Mouse (Mus musculus): ENCODE measurements around the gene Hesx1. TPM values are rescaled to one million over a fixed set of nuclear protein-coding genes. Genes with fewer than 3 reads are reported as not detected.

Gene Hesx1
- polyA plus RNA-seq, 1 experiment from 2014 or later: not detected

GRCm38 (mm10) chr14:27022876-27023275, 28.7 kb downstream of the Hesx1 start:
- DNase-seq (ENCODE audit: low spot score) (peak; percentile 68), ATAC-seq (ENCODE audit: insufficient read depth, low FRiP score, low TSS enrichment) (no peak)
- no peaks in the 10 kb centered on the region for H3K27me3 ChIP-seq (ENCODE audit: control insufficient read depth, insufficient read depth, low read length)
- H3K36me3 ChIP-seq (ENCODE audit: control insufficient read depth, insufficient read depth, low read length): no peaks in the 10 kb centered on the region
- H3K4me2 ChIP-seq (ENCODE audit: low read depth): no peak overlapping the region
- H3K9ac ChIP-seq (ENCODE audit: low read length): no peak overlapping the region
- H3K9me3 ChIP-seq (ENCODE audit: control insufficient read depth, low read length): no peaks in the 10 kb centered on the region
- no peak overlapping the region for H3K27ac ChIP-seq (ENCODE audit: low read depth, low read length)
- no peak overlapping the region for H3K4me3 ChIP-seq (ENCODE audit: low read depth, low read length)
- H3K4me1 ChIP-seq (ENCODE audit: control insufficient read depth, insufficient read depth, low read length): no peaks in the 10 kb centered on the region
- WGBS: 48% methylated on average over 11 of the region's 11 CpGs

- Histone ChIP-seq H3K27me3 (ENCODE audit: control insufficient read depth, insufficient read depth, low read length) (no peaks in the 10 kb centered on the region), H3K9me3 (ENCODE audit: control insufficient read depth, low read length) (no peaks in the 10 kb centered on the region), H3K4me3 (ENCODE audit: low read depth, low read length) (no peak overlapping the region), H3K27ac (ENCODE audit: low read depth, low read length) (no peak overlapping the region), H3K9ac (ENCODE audit: low read length) (no peak overlapping the region), H3K36me3 (ENCODE audit: control insufficient read depth, insufficient read depth, low read length) (no peaks in the 10 kb centered on the region), H3K4me1 (ENCODE audit: control insufficient read depth, insufficient read depth, low read length) (no peaks in the 10 kb centered on the region), H3K4me2 (ENCODE audit: low read depth) (no peak overlapping the region)
- ATAC-seq (ENCODE audit: insufficient read depth, low FRiP score, low TSS enrichment): no peak
- DNase-seq (ENCODE audit: low spot score): no peak
- 87% methylated on average over 4 of the region's 4 CpGs for WGBS
Observed at GRCm38 (mm10) chr14:27024664-27025063, 30.4 kb downstream of the Hesx1 start.

GRCm38 (mm10) chr14:27029771-27030173, 35.6 kb downstream of the Hesx1 start:
- H3K4me2 ChIP-seq (ENCODE audit: low read depth): no peak overlapping the region
- H3K4me1 ChIP-seq (ENCODE audit: control insufficient read depth, insufficient read depth, low read length): no peaks in the 10 kb centered on the region
- H3K9me3 ChIP-seq (ENCODE audit: control insufficient read depth, low read length): no peaks in the 10 kb centered on the region
- DNase-seq (ENCODE audit: low spot score) (peak; percentile 74), ATAC-seq (ENCODE audit: insufficient read depth, low FRiP score, low TSS enrichment) (no peak)
- no peaks in the 10 kb centered on the region for H3K27me3 ChIP-seq (ENCODE audit: control insufficient read depth, insufficient read depth, low read length)
- H3K9ac ChIP-seq (ENCODE audit: low read length): peak overlapping the region; percentile 32; the same call in 1 of the 2 replicates
- no peak overlapping the region for H3K4me3 ChIP-seq (ENCODE audit: low read depth, low read length)
- WGBS: 4% methylated on average over 15 of the region's 15 CpGs
- H3K27ac ChIP-seq (ENCODE audit: low read depth, low read length): no peak overlapping the region
- H3K36me3 ChIP-seq (ENCODE audit: control insufficient read depth, insufficient read depth, low read length): no peaks in the 10 kb centered on the region

- Histone ChIP-seq H3K4me3 (ENCODE audit: low read depth, low read length) (no peak overlapping the region), H3K9me3 (ENCODE audit: control insufficient read depth, low read length) (no peaks in the 10 kb centered on the region), H3K4me1 (ENCODE audit: control insufficient read depth, insufficient read depth, low read length) (no peaks in the 10 kb centered on the region), H3K9ac (ENCODE audit: low read length) (no peak overlapping the region), H3K4me2 (ENCODE audit: low read depth) (no peak overlapping the region), H3K27ac (ENCODE audit: low read depth, low read length) (no peak overlapping the region), H3K27me3 (ENCODE audit: control insufficient read depth, insufficient read depth, low read length) (no peaks in the 10 kb centered on the region), H3K36me3 (ENCODE audit: control insufficient read depth, insufficient read depth, low read length) (no peaks in the 10 kb centered on the region)
- DNase-seq (ENCODE audit: low spot score) (peak; percentile 79), ATAC-seq (ENCODE audit: insufficient read depth, low FRiP score, low TSS enrichment) (no peak)
- 16% methylated on average over 4 of the region's 4 CpGs for WGBS
Observed at GRCm38 (mm10) chr14:27031142-27031541, 36.9 kb downstream of the Hesx1 start.

GRCm38 (mm10) chr14:27037513-27037912, 43.3 kb downstream of the Hesx1 start:
- ATAC-seq (ENCODE audit: insufficient read depth, low FRiP score, low TSS enrichment) (no peak), DNase-seq (ENCODE audit: low spot score) (no peak)
- Histone ChIP-seq H3K9me3 (ENCODE audit: control insufficient read depth, low read length) (no peaks in the 10 kb centered on the region), H3K4me1 (ENCODE audit: control insufficient read depth, insufficient read depth, low read length) (peaks cover 3% of the 10 kb centered on the region; the same call in 1 of the 2 replicates), H3K9ac (ENCODE audit: low read length) (no peak overlapping the region), H3K27me3 (ENCODE audit: control insufficient read depth, insufficient read depth, low read length) (0 out of 2 replicates have a peak, but pooled peaks cover 2% of the 10 kb centered on the region), H3K4me3 (ENCODE audit: low read depth, low read length) (no peak overlapping the region), H3K27ac (ENCODE audit: low read depth, low read length) (no peak overlapping the region), H3K4me2 (ENCODE audit: low read depth) (no peak overlapping the region), H3K36me3 (ENCODE audit: control insufficient read depth, insufficient read depth, low read length) (no peaks in the 10 kb centered on the region)
- 67% methylated on average over 1 of the region's 1 CpGs for WGBS

GRCm38 (mm10) chr14:27038783-27039182, 44.6 kb downstream of the Hesx1 start, which contains the start of gene Il17rd:
TSS of gene Il17rd (plus strand) at chr14:27038941.
- Histone ChIP-seq H3K9me3 (ENCODE audit: control insufficient read depth, low read length) (no peaks in the 10 kb centered on the region), H3K27me3 (ENCODE audit: control insufficient read depth, insufficient read depth, low read length) (0 out of 2 replicates have a peak, but pooled peaks cover 2% of the 10 kb centered on the region), H3K36me3 (ENCODE audit: control insufficient read depth, insufficient read depth, low read length) (no peaks in the 10 kb centered on the region), H3K4me2 (ENCODE audit: low read depth) (peak within 1 kb of the TSS; percentile 67), H3K4me3 (ENCODE audit: low read depth, low read length) (peak within 1 kb of the TSS; percentile 68), H3K27ac (ENCODE audit: low read depth, low read length) (peak within 1 kb of the TSS; percentile 24; the same call in 1 of the 2 replicates), H3K4me1 (ENCODE audit: control insufficient read depth, insufficient read depth, low read length) (peaks cover 7% of the 10 kb centered on the region), H3K9ac (ENCODE audit: low read length) (peak within 1 kb of the TSS; percentile 66)
- ATAC-seq (ENCODE audit: insufficient read depth, low FRiP score, low TSS enrichment) (peak; percentile 90), DNase-seq (ENCODE audit: low spot score) (peak; percentile 89)
- 0% methylated on average over 29 of the region's 29 CpGs for WGBS

GRCm38 (mm10) chr14:27039281-27040248, 45.3 kb downstream of the Hesx1 start:
- 0 out of 2 replicates have a peak, but pooled peaks cover 2% of the 10 kb centered on the region for H3K27me3 ChIP-seq (ENCODE audit: control insufficient read depth, insufficient read depth, low read length)
- under 1% methylated on average over 41 of the region's 59 CpGs for WGBS
- ATAC-seq (ENCODE audit: insufficient read depth, low FRiP score, low TSS enrichment): peak; percentile 66

GRCm38 (mm10) chr14:27040451-27040850, 46.2 kb downstream of the Hesx1 start:
- Histone ChIP-seq H3K9me3 (ENCODE audit: control insufficient read depth, low read length) (no peaks in the 10 kb centered on the region), H3K4me2 (ENCODE audit: low read depth) (peak overlapping the region; percentile 67), H3K4me3 (ENCODE audit: low read depth, low read length) (peak overlapping the region; percentile 68), H3K36me3 (ENCODE audit: control insufficient read depth, insufficient read depth, low read length) (no peaks in the 10 kb centered on the region), H3K27me3 (ENCODE audit: control insufficient read depth, insufficient read depth, low read length) (0 out of 2 replicates have a peak, but pooled peaks cover 2% of the 10 kb centered on the region), H3K27ac (ENCODE audit: low read depth, low read length) (no peak overlapping the region), H3K9ac (ENCODE audit: low read length) (no peak overlapping the region), H3K4me1 (ENCODE audit: control insufficient read depth, insufficient read depth, low read length) (peaks cover 22% of the 10 kb centered on the region)
- 4% methylated on average over 12 of the region's 12 CpGs for WGBS
- no peak for ATAC-seq (ENCODE audit: insufficient read depth, low FRiP score, low TSS enrichment)
- DNase-seq (ENCODE audit: low spot score): no peak

More at GRCm38 (mm10) chr14:27039281-27040248, 45.3 kb downstream of the Hesx1 start:
- H3K36me3 ChIP-seq (ENCODE audit: control insufficient read depth, insufficient read depth, low read length): no peaks in the 10 kb centered on the region
- H3K9me3 ChIP-seq (ENCODE audit: control insufficient read depth, low read length): no peaks in the 10 kb centered on the region
- peak overlapping the region; percentile 66 for H3K9ac ChIP-seq (ENCODE audit: low read length)
- peak overlapping the region; percentile 68 for H3K4me3 ChIP-seq (ENCODE audit: low read depth, low read length)
- DNase-seq (ENCODE audit: low spot score): peak; percentile 63
- peaks cover 15% of the 10 kb centered on the region for H3K4me1 ChIP-seq (ENCODE audit: control insufficient read depth, insufficient read depth, low read length)
- H3K4me2 ChIP-seq (ENCODE audit: low read depth): peak overlapping the region; percentile 67
- H3K27ac ChIP-seq (ENCODE audit: low read depth, low read length): peak overlapping the region; percentile 24; the same call in 1 of the 2 replicates

All from neural tube, embryonic 11.5 days (tissue).